Mouse (Mus musculus) ES-E14 (cell line): ENCODE data around the gene Scnn1b.

Experiments used
- CHD2 ChIP-seq: IDR thresholded peaks from 2 replicates; pipeline ENCODE4 v1.6.1; 2014; ENCODE audit warnings: mild to moderate bottlenecking, low read depth, low read length, inconsistent platforms
- MAFK ChIP-seq: IDR thresholded peaks from 2 replicates; pipeline ENCODE4 v1.6.1; 2014; ENCODE audit warnings: mild to moderate bottlenecking, low read depth, low read length, inconsistent platforms; ENCODE audit not compliant: insufficient read depth

DNA sequence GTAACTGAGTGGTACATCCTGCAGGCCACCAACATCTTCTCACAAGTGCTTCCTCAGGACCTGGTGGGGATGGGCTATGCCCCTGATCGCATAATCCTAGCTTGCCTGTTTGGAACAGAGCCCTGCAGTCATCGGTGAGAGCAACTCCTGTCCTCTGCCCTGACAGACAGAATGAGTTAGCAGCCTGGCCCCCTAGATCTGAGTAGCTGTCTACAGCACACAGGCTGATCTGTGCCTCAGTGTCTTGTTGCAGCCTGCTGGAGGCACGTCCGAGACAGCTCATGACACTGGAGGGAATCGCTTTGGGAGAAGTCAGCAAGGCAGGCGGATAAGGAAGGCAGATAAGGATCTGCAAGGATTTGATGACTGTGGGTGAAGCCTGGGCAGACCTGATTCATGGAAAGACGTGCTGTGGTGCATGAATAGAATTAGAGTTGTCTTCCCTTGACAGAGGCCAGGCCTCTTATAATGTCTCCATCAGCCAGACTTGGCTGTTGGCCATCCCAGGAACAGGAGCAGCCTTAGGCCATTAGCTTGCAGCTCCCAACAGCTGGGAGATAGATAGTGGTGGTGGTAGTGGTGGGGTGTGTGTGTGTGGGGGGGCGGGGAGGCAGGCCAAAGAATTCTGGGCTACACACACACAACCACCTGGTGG, 38.0 kb downstream of the Scnn1b start:
- no peak for TF ChIP-seq MAFK
- TF ChIP-seq CHD2, result no peak
